Mouse (Mus musculus) G1E-ER4 (cell line): ENCODE measurements around the gene G0s2. TPM values are rescaled to one million over a fixed set of nuclear protein-coding genes. Genes with fewer than 3 reads are reported as not detected.

Source experiments
- GATA1 ChIP-seq: IDR thresholded peaks from one replicate; pipeline ENCODE4 v1.8.0; 2012; ENCODE audit warnings: low read length, inconsistent platforms
- polyA plus RNA-seq: library from polyadenylated mRNA; stranded (reverse); fragments of >175 nt; gene quantifications from 2 replicates; pipeline ENCODE4 v1.2.3, GENCODE M21; 2012

G0s2 gene
- polyA plus RNA-seq, 1 experiment = not detected

- TF ChIP-seq GATA1 = no peak
Measured at GRCm38 (mm10) chr1:193298141-193298765, 25.2 kb upstream of the G0s2 start.

GRCm38 (mm10) chr1:193295920-193296319 is 22.9 kb upstream of the G0s2 start:
- no peak for TF ChIP-seq GATA1

GRCm38 (mm10) chr1:193293926-193294325 is 20.9 kb upstream of the G0s2 start:
- TF ChIP-seq GATA1 = no peak

GRCm38 (mm10) chr1:193293039-193293438 is 20.0 kb upstream of the G0s2 start:
- no peak for TF ChIP-seq GATA1

GRCm38 (mm10) chr1:193290686-193291085 is 17.7 kb upstream of the G0s2 start:
- TF ChIP-seq GATA1 = no peak

GRCm38 (mm10) chr1:193289914-193290313 is 16.9 kb upstream of the G0s2 start:
- no peak for TF ChIP-seq GATA1

- no peak for TF ChIP-seq GATA1
Measured at GRCm38 (mm10) chr1:193289076-193289475, 16.1 kb upstream of the G0s2 start.

- TF ChIP-seq GATA1 = no peak
Measured at GRCm38 (mm10) chr1:193287578-193287977, 14.6 kb upstream of the G0s2 start.

GRCm38 (mm10) chr1:193284228-193284779 is 11.3 kb upstream of the G0s2 start:
- no peak for TF ChIP-seq GATA1

GRCm38 (mm10) chr1:193281344-193281743 is 8.3 kb upstream of the G0s2 start:
- no peak for TF ChIP-seq GATA1

GRCm38 (mm10) chr1:193279492-193279891 is 6.5 kb upstream of the G0s2 start:
- TF ChIP-seq GATA1 = no peak

GRCm38 (mm10) chr1:193278414-193279045 is 5.5 kb upstream of the G0s2 start:
- no peak for TF ChIP-seq GATA1

GRCm38 (mm10) chr1:193274407-193275071 is 1.5 kb upstream of the G0s2 start:
- no peak for TF ChIP-seq GATA1

- no peak for TF ChIP-seq GATA1
Measured at GRCm38 (mm10) chr1:193272137-193272915, 691 bp downstream of the G0s2 start.

- TF ChIP-seq GATA1 = no peak
Measured at GRCm38 (mm10) chr1:193270965-193271763, 1.9 kb downstream of the G0s2 start.

GRCm38 (mm10) chr1:193265734-193266133 is 7.3 kb downstream of the G0s2 start:
- TF ChIP-seq GATA1 = no peak
